Mouse (Mus musculus) embryonic fibroblast, embryonic 13.5 days (primary cell): ENCODE results near the gene C2cd2. TPM values are rescaled to one million over a fixed set of nuclear protein-coding genes. Genes with fewer than 3 reads are reported as not detected.

ENCODE experiments used
- H3K27ac ChIP-seq: 2 replicates; pipeline ENCODE4 v1.5.1; 2012; ENCODE audit warnings: low read length, control low read depth, inconsistent platforms; ENCODE audit not compliant: insufficient read depth
- H3K4me1 ChIP-seq: 2 replicates; pipeline ENCODE4 v1.6.1; 2011; ENCODE audit warnings: low read length; ENCODE audit not compliant: control insufficient read depth, insufficient read depth
- H3K4me3 ChIP-seq: 2 replicates; pipeline ENCODE4 v1.5.1; 2011; ENCODE audit warnings: mild to moderate bottlenecking, control low read depth, low read length; ENCODE audit not compliant: insufficient read depth
- CTCF ChIP-seq: IDR thresholded peaks from 2 replicates; pipeline ENCODE4 v1.5.1; 2011; ENCODE audit warnings: mild to moderate bottlenecking, control low read depth, low read length, moderate library complexity, borderline replicate concordance; ENCODE audit not compliant: insufficient read depth
- POLR2A ChIP-seq: IDR thresholded peaks from 2 replicates; pipeline ENCODE4 v1.6.1; 2011; ENCODE audit warnings: low read depth, mild to moderate bottlenecking, control low read depth, low read length, moderate library complexity
- polyA plus RNA-seq: library from polyadenylated mRNA; stranded (reverse); fragments of >200 nt; gene quantifications from 2 replicates; pipeline ENCODE4 v1.2.4, GENCODE M21; 2011; ENCODE audit warnings: low read depth; ENCODE audit not compliant: missing spikeins, insufficient read length

C2cd2 gene
- polyA plus RNA-seq, 1 experiment: 30.3 TPM

GRCm38 (mm10) chr16:97897346-97898024 is 64.9 kb downstream of the C2cd2 start:
- Histone ChIP-seq H3K27ac (peak overlapping the region; percentile 60; the same call in 1 of the 2 replicates), H3K4me1 (no peaks in the 10 kb centered on the region), H3K4me3 (no peak overlapping the region)
- no peak for TF ChIP-seq POLR2A
- no peak for TF ChIP-seq CTCF

- no peaks in the 10 kb centered on the region for H3K4me1 ChIP-seq
- TF ChIP-seq POLR2A: no peak
- TF ChIP-seq CTCF: no peak
- H3K4me3 ChIP-seq: no peak overlapping the region
- H3K27ac ChIP-seq: no peak overlapping the region
These were observed 74.6 kb downstream of the C2cd2 start for GRCm38 (mm10) chr16:97887762-97888161.

- no peak for TF ChIP-seq CTCF
- TF ChIP-seq POLR2A: no peak
- no peak overlapping the region for H3K27ac ChIP-seq
- H3K4me3 ChIP-seq: no peak overlapping the region
- H3K4me1 ChIP-seq: no peaks in the 10 kb centered on the region
These were observed 78.7 kb downstream of the C2cd2 start for GRCm38 (mm10) chr16:97883696-97884095.

- H3K27ac ChIP-seq: no peak overlapping the region
- H3K4me1 ChIP-seq: no peaks in the 10 kb centered on the region
- H3K4me3 ChIP-seq: no peak overlapping the region
- no peak for TF ChIP-seq CTCF
- no peak for TF ChIP-seq POLR2A
These were observed 79.5 kb downstream of the C2cd2 start for GRCm38 (mm10) chr16:97882891-97883290.

- TF ChIP-seq CTCF (no peak), POLR2A (no peak)
These were observed 83.3 kb downstream of the C2cd2 start for GRCm38 (mm10) chr16:97879134-97879533.

GRCm38 (mm10) chr16:97877502-97877901 is 84.9 kb downstream of the C2cd2 start:
- Histone ChIP-seq H3K4me1 (no peaks in the 10 kb centered on the region), H3K27ac (no peak overlapping the region), H3K4me3 (no peak overlapping the region)
- TF ChIP-seq CTCF (no peak), POLR2A (no peak)

More at GRCm38 (mm10) chr16:97879134-97879533, 83.3 kb downstream of the C2cd2 start:
- Histone ChIP-seq H3K4me1 (no peaks in the 10 kb centered on the region), H3K27ac (no peak overlapping the region), H3K4me3 (no peak overlapping the region)

GRCm38 (mm10) chr16:97875101-97875500 is 87.3 kb downstream of the C2cd2 start:
- H3K4me1 ChIP-seq: peaks cover 3% of the 10 kb centered on the region; the same call in 1 of the 2 replicates
- no peak for TF ChIP-seq POLR2A
- TF ChIP-seq CTCF: no peak
- no peak overlapping the region for H3K27ac ChIP-seq
- H3K4me3 ChIP-seq: no peak overlapping the region

GRCm38 (mm10) chr16:97874376-97874775 is 88.0 kb downstream of the C2cd2 start:
- no peak for TF ChIP-seq CTCF
- TF ChIP-seq POLR2A: no peak
- Histone ChIP-seq H3K4me3 (no peak overlapping the region), H3K27ac (no peak overlapping the region), H3K4me1 (peaks cover 3% of the 10 kb centered on the region; the same call in 1 of the 2 replicates)

GRCm38 (mm10) chr16:97872657-97873056 is 89.7 kb downstream of the C2cd2 start:
- TF ChIP-seq CTCF (no peak), POLR2A (no peak)
- H3K4me1 ChIP-seq: peaks cover 7% of the 10 kb centered on the region; the same call in 1 of the 2 replicates
- H3K27ac ChIP-seq: peak overlapping the region; percentile 41; the same call in 1 of the 2 replicates
- no peak overlapping the region for H3K4me3 ChIP-seq

GRCm38 (mm10) chr16:97869193-97870102 is 93.0 kb downstream of the C2cd2 start:
- peaks cover 7% of the 10 kb centered on the region; the same call in 1 of the 2 replicates for H3K4me1 ChIP-seq
- peak overlapping the region; percentile 8 for H3K27ac ChIP-seq
- TF ChIP-seq CTCF (no peak), POLR2A (no peak)
- H3K4me3 ChIP-seq: no peak overlapping the region
